Mouse (Mus musculus) C2C12 (cell line): Measurements from ENCODE around the gene Dnajc19.

Experiments
- CTCF ChIP-seq: IDR thresholded peaks from one replicate; pipeline ENCODE4 v1.5.1; 2011; ENCODE audit not compliant: control insufficient read depth, insufficient read depth, insufficient read length
- FOSL1 ChIP-seq: IDR thresholded peaks from one replicate; pipeline ENCODE4 v1.8.0; 2011; ENCODE audit warnings: mild to moderate bottlenecking, low read length; ENCODE audit not compliant: poor library complexity, insufficient read depth, severe bottlenecking
- USF1 ChIP-seq: IDR thresholded peaks from one replicate; pipeline ENCODE4 v1.6.1; 2011; ENCODE audit warnings: low read depth, mild to moderate bottlenecking, control low read depth, moderate library complexity

- TF ChIP-seq CTCF (no peak), USF1 (no peak), FOSL1 (no peak)
Measured at GRCm38 (mm10) chr3:34021259-34021828, 59.8 kb downstream of the Dnajc19 start.
